Mouse (Mus musculus) olfactory bulb, adult 2 months (tissue): Measurements from ENCODE around the gene Gm49384.

Experiments
- CTCF ChIP-seq: fragments of 200-500 bp; IDR thresholded peaks from 2 replicates; pipeline ENCODE4 v1.5.1; 2012; ENCODE audit warnings: low read depth, mild to moderate bottlenecking, low read length, moderate library complexity; ENCODE audit not compliant: insufficient read depth
- POLR2A ChIP-seq: fragments of 200-500 bp; IDR thresholded peaks from 2 replicates; pipeline ENCODE4 v1.6.1; 2012; ENCODE audit warnings: mild to moderate bottlenecking, low read depth, low read length, moderate library complexity; ENCODE audit not compliant: insufficient read depth

GRCm38 (mm10) chr12:69186811-69187471 is 17.1 kb downstream of the Gm49384 start:
- TF ChIP-seq CTCF (no peak), POLR2A (no peak)
